Mouse (Mus musculus) CH12.LX (cell line): Measurements from ENCODE around the gene Map9. TPM values are rescaled to one million over a fixed set of nuclear protein-coding genes. Genes with fewer than 3 reads are reported as not detected.
A peak's percentile ranks its signal among the peaks of the same experiment; 100 is the strongest.

Experiments used
- DNase-seq: peaks from one replicate; pipeline ENCODE4 v3.0.0-alpha.2; 2013; ENCODE audit errors: extremely low read depth
- H3K27ac ChIP-seq: 2 replicates; pipeline ENCODE4 v1.5.1; 2012; ENCODE audit warnings: low read depth, mild to moderate bottlenecking, control low read depth, moderate library complexity; ENCODE audit not compliant: insufficient read depth
- H3K27me3 ChIP-seq: replicated peaks from 2 replicates; pipeline ENCODE3; 2012; ENCODE audit warnings: inconsistent platforms
- H3K36me3 ChIP-seq, 2 experiments: replicated peaks in 1 of 2; 2 replicates each; pipeline versions ENCODE3 to v1.6.1; 2012; ENCODE audit warnings: inconsistent platforms in 1 of 2, low read length in 1 of 2, mild to moderate bottlenecking in 1 of 2, mixed read lengths in 1 of 2, moderate library complexity in 1 of 2; ENCODE audit not compliant: control insufficient read depth in 1 of 2, insufficient read depth in 1 of 2
- H3K4me1 ChIP-seq, 2 experiments: 2 replicates each; pipeline ENCODE4 v1.6.1; 2012; ENCODE audit warnings: inconsistent platforms in 1 of 2, moderate library complexity in 1 of 2; ENCODE audit not compliant: insufficient read depth in 2 of 2, control insufficient read depth in 1 of 2
- H3K4me2 ChIP-seq: 2 replicates; pipeline ENCODE4 v1.6.1; 2012; ENCODE audit warnings: low read depth, mild to moderate bottlenecking, control low read depth; ENCODE audit not compliant: poor library complexity, insufficient read depth, severe bottlenecking
- H3K4me3 ChIP-seq, 3 experiments: fragments of 150-350 bp in 1 of 3; sonication (generic) in 1 of 3; replicated peaks in 1 of 3; 2 replicates each; pipeline versions ENCODE3 to v1.5.1; 2011 to 2012; ENCODE audit warnings: low read depth in 2 of 3, low read length in 2 of 3, mild to moderate bottlenecking in 2 of 3, moderate library complexity in 2 of 3, control low read depth in 1 of 3, improper control_type of control experiment in 1 of 3, inconsistent platforms in 1 of 3, mixed read lengths in 1 of 3; ENCODE audit not compliant: poor library complexity in 1 of 3
- H3K79me2 ChIP-seq: replicated peaks from 2 replicates; pipeline ENCODE4 v1.6.1; 2012; ENCODE audit warnings: mild to moderate bottlenecking, moderate library complexity; ENCODE audit not compliant: control insufficient read depth, poor library complexity, insufficient read depth, severe bottlenecking; ENCODE audit errors: extremely low read depth
- H3K9ac ChIP-seq: 2 replicates; pipeline ENCODE4 v1.6.1; 2012; ENCODE audit warnings: low read depth, mild to moderate bottlenecking, control low read depth, moderate library complexity; ENCODE audit not compliant: insufficient read depth
- H3K9me3 ChIP-seq: replicated peaks from 2 replicates; pipeline ENCODE3; 2012; ENCODE audit warnings: low read length, inconsistent platforms, mixed read lengths
- CHD1 ChIP-seq: IDR thresholded peaks from 2 replicates; pipeline ENCODE4 v1.6.1; 2012; ENCODE audit warnings: low read depth, low read length, improper control_type of control experiment, inconsistent platforms
- CHD2 ChIP-seq: IDR thresholded peaks from 2 replicates; pipeline ENCODE4 v1.6.1; 2011; ENCODE audit warnings: low read length, improper control_type of control experiment
- CTCF ChIP-seq, 2 experiments: IDR thresholded peaks in 1 of 2; conservative IDR thresholded peaks in 1 of 2; 2 replicates each; pipeline ENCODE4 v1.5.1; 2011 to 2012; ENCODE audit warnings: low read depth in 2 of 2, low read length in 2 of 2, improper control_type of control experiment in 1 of 2, inconsistent platforms in 1 of 2, mild to moderate bottlenecking in 1 of 2, moderate library complexity in 1 of 2
- E2F4 ChIP-seq: IDR thresholded peaks from 2 replicates; pipeline ENCODE4 v1.6.1; 2011; ENCODE audit warnings: low read depth, low read length, improper control_type of control experiment; ENCODE audit not compliant: insufficient replicate concordance
- MAFK ChIP-seq: IDR thresholded peaks from 2 replicates; pipeline ENCODE4 v1.6.1; 2011; ENCODE audit warnings: low read length, improper control_type of control experiment; ENCODE audit not compliant: insufficient replicate concordance
- MAX ChIP-seq: IDR thresholded peaks from 2 replicates; pipeline ENCODE4 v1.6.1; 2011; ENCODE audit warnings: low read length, improper control_type of control experiment
- MEF2A ChIP-seq: IDR thresholded peaks from 2 replicates; pipeline ENCODE4 v1.6.1; 2014; ENCODE audit warnings: low read depth, mild to moderate bottlenecking, inconsistent platforms, low read length, improper control_type of control experiment, borderline replicate concordance
- NELFE ChIP-seq: IDR thresholded peaks from 2 replicates; pipeline ENCODE4 v1.6.1; 2011; ENCODE audit warnings: low read depth, low read length, improper control_type of control experiment
- POLR2AphosphoS2 ChIP-seq: IDR thresholded peaks from 2 replicates; pipeline ENCODE4 v1.6.1; 2011; ENCODE audit warnings: low read depth, low read length, improper control_type of control experiment
- RAD21 ChIP-seq: IDR thresholded peaks from 2 replicates; pipeline ENCODE4 v1.6.1; 2011; ENCODE audit warnings: low read depth, mild to moderate bottlenecking, low read length, improper control_type of control experiment, moderate library complexity
- SIN3A ChIP-seq: IDR thresholded peaks from 2 replicates; pipeline ENCODE4 v1.6.1; 2012; ENCODE audit warnings: low read length, improper control_type of control experiment, inconsistent platforms
- SMC3 ChIP-seq: IDR thresholded peaks from 2 replicates; pipeline ENCODE4 v1.6.1; 2011; ENCODE audit warnings: low read depth, low read length, improper control_type of control experiment
- TCF12 ChIP-seq: IDR thresholded peaks from 2 replicates; pipeline ENCODE4 v1.6.1; 2014; ENCODE audit warnings: low read depth, mild to moderate bottlenecking, inconsistent platforms, low read length, improper control_type of control experiment
- UBTF ChIP-seq: IDR thresholded peaks from 2 replicates; pipeline ENCODE4 v1.6.1; 2012; ENCODE audit warnings: low read depth, mild to moderate bottlenecking, inconsistent platforms, low read length, improper control_type of control experiment, moderate library complexity
- ZNF384 ChIP-seq: IDR thresholded peaks from 2 replicates; pipeline ENCODE4 v1.6.1; 2012; ENCODE audit warnings: low read depth, low read length, improper control_type of control experiment, inconsistent platforms
- dilution Hi-C: fragments of 300-500 bp; cut with MboI; formaldehyde crosslinking; loops from 2 replicates; pipeline ENCODE4 v1.14.3; 2020; ENCODE audit warnings: low sequenced_read_pairs; ENCODE audit not compliant: extremely low pct_unique_long_range_greater_than_20kb, extremely low pct_ligation_motif_present
- in situ Hi-C: fragments of 300-500 bp; cut with MboI; formaldehyde crosslinking; loops from 3 replicates; pipeline ENCODE4 v1.14.3; 2019; ENCODE audit warnings: low sequenced_read_pairs, low pct_ligation_motif_present, low pct_unique_long_range_greater_than_20kb, mixed read lengths
- polyA plus RNA-seq: library from polyadenylated mRNA; unstranded; fragments of >175 nt; gene quantifications from 2 replicates; pipeline ENCODE4 v1.2.1, GENCODE M21; 2012; ENCODE audit warnings: low read depth; ENCODE audit not compliant: insufficient read length
- total RNA-seq, 2 experiments: library from RNA; depleted of rRNA; stranded (reverse); fragments of 300-350 nt in 1 of 2; fragments of >200 nt in 1 of 2; gene quantifications; 2 replicates each; pipeline ENCODE4 v1.2.3; 2012 to 2014

Gene Map9
- total and polyA plus RNA-seq, 3 experiments, result not detected

DNA sequence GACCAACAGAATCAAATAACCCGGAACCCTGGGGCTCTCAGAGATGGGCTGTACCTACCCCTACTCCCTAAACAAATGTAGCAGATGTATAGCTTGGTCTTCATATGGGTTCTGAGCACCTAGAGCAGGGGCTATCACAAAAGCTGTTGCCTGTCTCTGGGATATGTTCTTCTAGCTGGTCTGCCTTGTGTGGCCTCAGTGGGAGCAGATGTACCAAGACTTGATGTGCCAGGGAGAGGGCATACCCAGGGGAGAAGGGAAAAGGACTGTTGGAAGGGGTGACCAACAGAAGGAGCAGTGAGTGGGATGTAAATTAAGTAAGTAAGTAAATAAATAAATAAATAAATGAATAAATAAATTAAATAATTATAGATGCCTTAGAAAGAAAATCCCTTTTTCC is 25.8 kb upstream of the Map9 start:
- TF ChIP-seq TCF12 (no peak), CHD2 (no peak), UBTF (no peak), SMC3 (no peak), SIN3A (no peak), MAFK (no peak)
- no peak for DNase-seq
- Histone ChIP-seq H3K36me3 (no peaks in the 10 kb centered on the region), H3K4me3 (no peak overlapping the region), H3K27me3 (no peaks in the 10 kb centered on the region), H3K27ac (no peak overlapping the region), H3K9ac (no peak overlapping the region), H3K79me2 (no peaks in the 10 kb centered on the region), H3K4me2 (no peak overlapping the region), H3K9me3 (no peaks in the 10 kb centered on the region), H3K4me1 (no peaks in the 10 kb centered on the region; a peak in 1 of 4 replicates)
- dilution Hi-C loops (no loop called here), in situ Hi-C loops (loop anchor here (25.0 kb wide), 1 partner anchor 295 kb away; no protein-coding TSS in a partner anchor)

DNA sequence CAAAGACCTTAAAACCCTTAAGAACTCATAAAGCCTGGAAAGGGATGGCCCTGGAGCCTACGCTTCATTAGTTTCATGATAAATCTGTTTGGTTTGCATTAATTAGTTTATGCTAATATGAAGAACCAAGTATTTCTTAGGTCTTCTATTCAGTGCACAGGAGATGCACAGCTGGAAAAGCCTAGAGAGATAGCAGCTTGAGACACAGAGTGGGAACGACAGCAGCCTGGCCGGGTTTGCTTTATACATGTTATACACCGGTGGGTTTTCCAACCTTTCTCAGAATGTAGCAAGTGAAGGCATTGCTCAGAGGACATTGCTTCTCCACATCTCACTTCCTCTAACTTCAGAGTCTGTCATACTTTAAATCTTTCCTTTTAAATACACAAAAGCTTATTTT is 25.3 kb upstream of the Map9 start:
- no peaks in the 10 kb centered on the region for H3K9me3 ChIP-seq
- no peak overlapping the region for H3K4me3 ChIP-seq
- H3K79me2 ChIP-seq, result no peaks in the 10 kb centered on the region
- TF ChIP-seq POLR2AphosphoS2 (no peak), E2F4 (no peak), MEF2A (no peak), UBTF (no peak), SIN3A (no peak), NELFE (no peak), MAX (no peak)
- H3K27ac ChIP-seq, result no peak overlapping the region
- in situ Hi-C loops, result loop anchor here (25.0 kb wide), 1 partner anchor 295 kb away; no protein-coding TSS in a partner anchor
- H3K4me2 ChIP-seq, result no peak overlapping the region
- H3K27me3 ChIP-seq, result no peaks in the 10 kb centered on the region
- DNase-seq, result no peak
- H3K4me1 ChIP-seq, result no peaks in the 10 kb centered on the region; a peak in 1 of 4 replicates
- H3K36me3 ChIP-seq, result no peaks in the 10 kb centered on the region
- H3K9ac ChIP-seq, result no peak overlapping the region
- dilution Hi-C loops, result no loop called here

DNA sequence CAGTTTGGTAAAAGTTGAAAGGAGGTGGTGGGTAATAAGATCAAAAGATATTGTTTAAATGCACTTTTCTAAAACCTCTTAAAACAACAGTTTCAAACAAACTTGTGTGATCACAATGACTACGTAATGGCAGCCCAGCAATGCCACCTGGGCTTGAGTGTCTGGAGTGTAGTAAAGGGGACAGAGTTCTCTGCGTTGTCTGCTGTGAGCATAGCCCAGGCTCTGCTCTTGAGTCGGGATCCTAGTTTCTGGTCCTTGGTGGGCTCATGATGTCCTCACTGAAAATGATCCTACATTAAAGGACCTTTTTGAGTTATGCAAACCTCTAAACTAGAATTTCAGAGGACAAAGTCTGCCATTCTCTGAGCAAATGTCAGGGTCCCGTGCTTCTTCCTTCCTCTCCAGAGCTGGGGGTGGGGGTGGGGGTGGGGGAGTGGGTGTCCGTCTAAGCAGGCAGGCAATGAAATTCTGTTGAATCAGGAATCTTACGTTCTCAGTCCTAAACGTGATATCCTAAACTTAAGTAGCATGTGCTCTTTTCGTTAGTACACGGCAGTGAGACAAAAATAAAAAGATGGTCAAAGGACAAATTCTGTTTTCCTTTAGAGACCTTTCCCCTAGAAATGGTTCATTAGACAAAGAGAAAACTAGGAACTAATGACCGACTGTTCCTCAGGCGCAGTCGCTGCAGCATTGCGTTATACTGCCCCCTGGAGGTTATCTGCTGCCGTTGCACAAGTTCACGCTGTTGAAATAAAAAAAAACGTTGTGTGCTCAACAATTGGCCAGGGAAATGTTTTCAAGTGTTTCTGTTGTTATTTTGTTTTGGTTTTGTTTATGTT is 24.5 kb upstream of the Map9 start:
- Histone ChIP-seq H3K27me3 (no peaks in the 10 kb centered on the region), H3K9me3 (no peaks in the 10 kb centered on the region), H3K9ac (no peak overlapping the region), H3K36me3 (no peaks in the 10 kb centered on the region), H3K4me1 (no peaks in the 10 kb centered on the region; a peak in 1 of 4 replicates), H3K27ac (no peak overlapping the region), H3K79me2 (no peaks in the 10 kb centered on the region), H3K4me3 (no peak overlapping the region), H3K4me2 (peak overlapping the region; percentile 36; the same call in 1 of the 2 replicates)
- TF ChIP-seq RAD21 (peak; percentile 73), E2F4 (no peak), SMC3 (peak; percentile 71), CHD1 (no peak), ZNF384 (peak; percentile 89), MAFK (no peak), CTCF (conservative IDR thresholded peaks at IDR 0.05 in 1 of 2, IDR thresholded peaks at IDR 0.05 in 1 of 2; ENCODE audit: low read depth in 2 of 2, low read length in 2 of 2) (peak; percentile 65 to 80)
- dilution Hi-C loops, result no loop called here
- in situ Hi-C loops, result loop anchor here (25.0 kb wide), 1 partner anchor 296 kb away; no protein-coding TSS in a partner anchor
- peak; percentile 58 for DNase-seq
